Mouse (Mus musculus): ENCODE measurements around the gene Ppp1r16b.

Gene Ppp1r16b

GRCm38 (mm10) chr2:158665098-158665497 lies at the start of gene Ppp1r16b:
Gene Ppp1r16b (plus strand): TSS chr2:158665398.
- in situ Hi-C loops (cut with MboI, MseI): loop anchor here (5.0 kb wide), 1 partner anchor 67 kb away; no protein-coding TSS in a partner anchor

- in situ Hi-C loops (cut with MboI, MseI): no loop called here
These were observed 49.5 kb upstream of the Ppp1r16b start for GRCm38 (mm10) chr2:158615702-158616101.

GRCm38 (mm10) chr2:158616296-158616695 lies 48.9 kb upstream of the Ppp1r16b start:
- in situ Hi-C loops (cut with MboI, MseI): no loop called here

GRCm38 (mm10) chr2:158616790-158617189 lies 48.4 kb upstream of the Ppp1r16b start:
- in situ Hi-C loops (cut with MboI, MseI): no loop called here

- in situ Hi-C loops (cut with MboI, MseI): loop anchor here (10.0 kb wide), 1 partner anchor 540 kb away; no protein-coding TSS in a partner anchor
These were observed 40.4 kb upstream of the Ppp1r16b start, which contains the start of gene Actr5 for GRCm38 (mm10) chr2:158624718-158625222. Gene Actr5 (plus strand): TSS chr2:158624888.

DNA sequence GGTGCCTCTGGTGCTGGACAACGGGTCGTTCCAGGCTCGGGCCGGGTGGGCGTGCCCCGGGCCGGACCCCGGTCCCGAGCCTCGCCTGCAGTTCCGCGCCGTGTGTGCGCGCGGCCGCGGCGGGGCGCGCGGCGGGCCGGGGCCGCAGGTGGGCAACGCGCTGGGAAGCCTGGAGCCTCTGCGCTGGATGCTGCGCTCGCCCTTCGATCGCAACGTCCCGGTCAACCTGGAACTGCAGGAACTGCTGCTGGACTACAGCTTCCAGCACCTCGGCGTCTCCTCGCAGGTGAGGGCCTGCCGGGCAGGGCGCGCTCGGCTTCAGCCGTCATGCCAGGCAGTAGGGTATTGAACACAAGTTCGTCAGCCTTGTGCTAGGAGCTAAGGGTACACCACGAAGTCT lies 40.0 kb upstream of the Ppp1r16b start:
- in situ Hi-C loops (cut with MboI, MseI): loop anchor here (10.0 kb wide), 1 partner anchor 540 kb away; no protein-coding TSS in a partner anchor

DNA sequence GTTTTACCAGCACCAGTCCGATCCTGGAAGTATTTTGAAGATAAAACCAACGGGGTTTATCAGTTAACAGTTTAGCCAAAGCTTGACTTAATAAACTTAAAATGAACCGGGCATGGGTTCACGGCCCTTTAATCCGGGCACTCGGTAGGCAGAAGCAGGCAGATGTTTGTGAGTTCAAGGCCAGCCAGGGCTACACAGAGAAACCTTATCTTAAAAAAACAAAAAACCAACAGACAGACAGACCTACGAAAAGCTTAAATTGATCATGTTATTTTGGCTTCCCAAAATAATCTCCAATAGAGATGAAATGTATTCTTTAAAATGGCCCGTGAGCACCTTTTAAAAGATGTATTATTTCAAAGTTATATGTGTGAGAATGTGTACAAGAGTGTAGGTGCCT lies 39.5 kb upstream of the Ppp1r16b start:
- in situ Hi-C loops (cut with MboI, MseI): loop anchor here (10.0 kb wide), 1 partner anchor 539 kb away; no protein-coding TSS in a partner anchor

DNA sequence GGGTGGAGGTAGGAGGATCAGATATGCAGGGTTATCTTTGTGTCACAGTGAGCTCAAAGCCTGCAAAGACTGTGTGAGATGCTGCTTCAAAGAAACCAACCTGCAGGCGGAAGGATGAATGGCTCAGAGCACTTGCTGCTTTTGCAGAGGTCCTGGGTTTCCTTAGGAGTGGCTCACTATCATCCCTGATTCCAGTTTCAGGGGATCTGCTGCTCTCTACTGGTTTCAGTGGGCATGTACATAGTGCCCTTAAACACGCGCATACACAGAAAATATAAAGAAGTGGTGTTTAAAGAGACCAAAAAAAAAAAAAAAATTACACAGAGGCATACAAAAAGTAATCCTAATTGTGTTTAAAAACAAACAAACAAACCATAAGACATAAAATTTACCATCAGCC lies 36.3 kb upstream of the Ppp1r16b start:
- in situ Hi-C loops (cut with MboI, MseI): loop anchor here (10.0 kb wide), 1 partner anchor 536 kb away; no protein-coding TSS in a partner anchor

DNA sequence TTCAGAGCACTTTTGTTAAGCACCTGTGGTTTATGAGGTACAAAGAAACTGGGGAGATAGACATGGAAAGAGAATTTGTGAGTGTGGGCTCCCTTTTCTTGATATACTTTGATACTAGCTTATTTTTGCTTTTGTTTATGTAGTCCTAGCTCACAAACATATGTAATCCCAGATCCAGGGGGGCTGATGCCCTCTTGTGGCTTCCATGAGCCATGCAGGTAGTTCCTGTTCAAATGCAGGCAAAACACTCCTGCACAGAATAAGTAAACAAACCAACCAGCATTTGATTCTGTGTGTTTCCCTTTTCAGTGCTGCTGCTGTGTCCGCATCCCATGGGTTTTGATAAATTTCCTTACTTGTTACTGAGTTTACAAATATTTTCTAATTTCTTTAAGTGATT lies 35.8 kb upstream of the Ppp1r16b start:
- in situ Hi-C loops (cut with MboI, MseI): loop anchor here (10.0 kb wide), 1 partner anchor 535 kb away; no protein-coding TSS in a partner anchor

GRCm38 (mm10) chr2:158631873-158632272 lies 33.3 kb upstream of the Ppp1r16b start:
- in situ Hi-C loops (cut with MboI, MseI): no loop called here

DNA sequence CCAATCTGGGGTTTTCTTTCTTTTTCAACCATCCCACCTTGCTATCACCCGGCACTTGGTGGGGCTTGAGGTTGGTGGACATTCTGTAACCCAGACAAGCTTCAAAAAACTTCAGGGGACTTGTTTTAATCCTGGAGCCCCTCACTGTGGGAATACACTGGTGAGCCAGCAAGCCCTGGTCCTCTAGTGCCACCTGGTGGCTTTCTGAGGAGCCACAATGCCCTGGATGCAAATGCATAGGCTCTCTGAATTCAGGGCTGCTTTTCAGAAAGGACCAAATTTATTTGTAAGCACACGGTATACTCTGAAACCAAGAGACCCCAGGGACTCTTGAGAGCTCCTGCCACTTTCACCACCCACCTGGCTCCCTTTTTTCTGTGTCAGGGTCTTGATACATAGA lies 23.3 kb upstream of the Ppp1r16b start:
- in situ Hi-C loops (cut with MboI, MseI): no loop called here

DNA sequence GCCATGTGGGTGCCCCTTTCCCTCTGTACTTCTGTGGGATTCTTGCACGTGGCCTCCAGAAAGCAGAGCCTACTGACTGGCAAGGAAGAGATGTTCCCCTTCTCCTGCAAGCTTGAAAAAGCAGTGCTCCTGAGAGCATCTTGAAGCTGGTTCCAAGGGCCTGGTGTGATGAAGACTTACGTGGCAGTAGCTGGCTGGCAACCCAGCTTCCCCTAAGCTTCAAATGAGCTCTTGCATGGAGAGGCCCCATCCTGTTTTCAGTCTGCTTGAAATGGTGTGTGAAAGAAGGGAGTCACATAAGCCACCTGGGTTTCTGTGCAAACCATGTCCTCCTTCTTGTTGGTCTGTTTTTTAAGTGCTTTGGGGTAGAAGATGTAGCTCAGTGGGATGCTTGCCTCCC lies 22.6 kb upstream of the Ppp1r16b start:
- in situ Hi-C loops (cut with MboI, MseI): no loop called here

DNA sequence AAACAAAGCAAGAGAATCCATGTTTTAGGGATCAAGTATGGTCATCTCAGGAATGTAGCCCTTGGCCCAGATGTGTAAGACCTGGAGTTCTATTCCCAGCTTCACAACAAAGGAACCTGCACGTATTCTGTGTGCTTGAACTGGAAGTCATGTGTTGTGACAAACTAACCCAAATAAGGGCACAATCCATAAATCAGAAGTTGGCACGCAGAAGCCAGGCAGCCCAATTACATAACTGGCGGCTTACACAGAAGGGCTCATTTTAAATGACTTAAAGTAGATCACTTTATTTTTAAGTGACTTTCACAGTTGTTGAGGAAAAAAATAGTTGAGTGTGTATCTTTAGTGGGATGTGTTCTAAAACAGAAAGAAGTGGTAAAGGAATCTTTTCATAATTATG lies 21.4 kb upstream of the Ppp1r16b start:
- in situ Hi-C loops (cut with MboI, MseI): no loop called here

GRCm38 (mm10) chr2:158651159-158651908 lies 13.9 kb upstream of the Ppp1r16b start:
- in situ Hi-C loops (cut with MboI, MseI): no loop called here

DNA sequence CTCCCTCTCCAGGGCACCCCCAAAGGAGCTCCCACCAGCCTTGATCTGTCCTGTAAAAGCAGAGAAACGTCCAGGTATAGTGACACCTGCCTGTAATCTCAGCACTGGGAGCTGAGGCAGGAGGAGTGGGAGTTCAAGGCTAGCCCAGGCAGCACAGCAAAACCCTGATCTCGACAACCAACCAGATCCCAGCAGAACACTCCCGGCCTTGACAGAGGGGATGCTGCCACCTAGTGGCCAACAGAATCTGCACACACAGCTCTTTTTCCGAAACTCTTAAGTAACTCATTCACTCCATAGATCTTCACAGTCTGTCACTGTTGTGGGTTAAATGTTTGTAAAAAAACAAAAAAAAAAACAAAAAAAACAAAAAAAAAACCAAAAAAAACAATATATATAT lies 12.2 kb upstream of the Ppp1r16b start:
- in situ Hi-C loops (cut with MboI, MseI): no loop called here

GRCm38 (mm10) chr2:158654717-158655116 lies 10.5 kb upstream of the Ppp1r16b start:
- in situ Hi-C loops (cut with MboI, MseI): no loop called here

GRCm38 (mm10) chr2:158655806-158656205 lies 9.4 kb upstream of the Ppp1r16b start:
- in situ Hi-C loops (cut with MboI, MseI): no loop called here

GRCm38 (mm10) chr2:158658822-158659221 lies 6.4 kb upstream of the Ppp1r16b start:
- in situ Hi-C loops (cut with MboI, MseI): no loop called here

DNA sequence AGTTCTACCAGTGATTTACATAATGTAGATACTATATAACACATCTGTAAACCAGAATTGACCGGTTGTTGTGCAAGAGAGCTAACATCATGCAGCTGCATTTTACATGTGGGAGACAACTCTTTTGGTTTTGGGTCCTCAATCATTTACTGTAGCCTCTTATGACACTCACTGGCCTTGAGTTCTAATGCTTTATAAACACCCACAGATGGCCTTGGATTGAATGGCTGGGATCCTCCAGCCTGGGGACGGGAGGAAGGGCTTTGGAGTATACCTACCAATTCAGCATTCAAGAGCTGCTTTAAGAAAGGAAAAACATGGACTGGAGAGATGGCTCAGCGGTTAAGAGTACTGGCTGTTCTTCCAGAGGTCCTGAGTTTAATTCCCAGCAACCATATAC lies 5.9 kb upstream of the Ppp1r16b start:
- in situ Hi-C loops (cut with MboI, MseI): no loop called here

- in situ Hi-C loops (cut with MboI, MseI): loop anchor here (5.0 kb wide), 1 partner anchor 66 kb away; no protein-coding TSS in a partner anchor
These were observed 1.0 kb downstream of the Ppp1r16b start for GRCm38 (mm10) chr2:158666071-158666800.

GRCm38 (mm10) chr2:158667022-158667670 lies 1.9 kb downstream of the Ppp1r16b start:
- in situ Hi-C loops (cut with MboI, MseI): loop anchor here (5.0 kb wide), 1 partner anchor 65 kb away; no protein-coding TSS in a partner anchor
